Comparison of ENCODE assay signal across 8 mouse cellular contexts in genomic region chr17:35379729-35380451, GRCm38 (mm10). TPM values are rescaled to one million over a fixed set of nuclear protein-coding genes. Genes with fewer than 3 reads are reported as not detected.
DNase-seq lines count a peak whose midpoint lies in the region; ATAC-seq and TF ChIP-seq lines count a peak whose summit lies in the region.

No protein-coding gene starts in this region.

- peak overlapping the region; percentile 59 for H3K9ac ChIP-seq in lung, embryonic 14.5 days
- peak overlapping the region; percentile 47 for H3K9ac ChIP-seq in neural tube, embryonic 14.5 days (replicated peaks; ENCODE audit: low read depth, low read length)

- ATAC-seq in cerebellum, adult (ENCODE audit: insufficient number of reproducible peaks, low FRiP score, low TSS enrichment): no peak
- ATAC-seq in granulocyte monocyte progenitor cell, adult 5-6 weeks (replicated peaks; ENCODE audit: poor library complexity, severe bottlenecking): peak; percentile 33
- peak; percentile 66 for ATAC-seq in lung, embryonic 14.5 days (ENCODE audit: insufficient read depth)
- ATAC-seq in neural tube, embryonic 14.5 days (ENCODE audit: low read depth): peak; percentile 60

- H3K27ac ChIP-seq in lung, embryonic 14.5 days (ENCODE audit: low read depth): no peak overlapping the region
- H3K27ac ChIP-seq in neural tube, embryonic 14.5 days (ENCODE audit: low read depth, low read length): no peak overlapping the region

- H3K4me1 ChIP-seq in lung, embryonic 14.5 days (ENCODE audit: insufficient read depth): no peaks in the 10 kb centered on the region
- 0 out of 2 replicates have a peak, but pooled peaks cover 3% of the 10 kb centered on the region for H3K4me1 ChIP-seq in neural tube, embryonic 14.5 days (ENCODE audit: control insufficient read depth, insufficient read depth, low read length)

- peak overlapping the region; percentile 92 for H3K4me2 ChIP-seq in lung, embryonic 14.5 days
- peak overlapping the region; percentile 77 for H3K4me2 ChIP-seq in neural tube, embryonic 14.5 days (ENCODE audit: low read depth, low read length)

- DNase-seq in cerebellum, postnatal 10 days: peak; percentile 30 to 39
- DNase-seq in c-Kit-negative CD71-positive TER-119-positive erythroid progenitor cells, embryonic 14.5 days (ENCODE audit: low read depth, low spot score): peak; percentile 9
- peak; percentile 39 for DNase-seq in kidney, adult 11 months
- DNase-seq in lung, embryonic 14.5 days: peak; percentile 32
- DNase-seq in thymus, postnatal 4 days: peak; percentile 69

- H3K27me3 ChIP-seq in lung, embryonic 14.5 days (ENCODE audit: insufficient read depth, low read length): peaks cover 9% of the 10 kb centered on the region
- no peaks in the 10 kb centered on the region for H3K27me3 ChIP-seq in neural tube, embryonic 14.5 days (ENCODE audit: control insufficient read depth, insufficient read depth, low read length)

- H3K36me3 ChIP-seq in lung, embryonic 14.5 days (ENCODE audit: insufficient read depth): no peaks in the 10 kb centered on the region
- no peaks in the 10 kb centered on the region for H3K36me3 ChIP-seq in neural tube, embryonic 14.5 days (ENCODE audit: control insufficient read depth, insufficient read depth, low read length)

- 1% methylated on average over 62 of the region's 70 CpGs for WGBS in lung, embryonic 14.5 days
- WGBS in neural tube, embryonic 14.5 days: under 1% methylated on average over 70 of the region's 70 CpGs

- H3K9me3 ChIP-seq in lung, embryonic 14.5 days (ENCODE audit: low read depth, low read length): no peaks in the 10 kb centered on the region
- H3K9me3 ChIP-seq in neural tube, embryonic 14.5 days (ENCODE audit: control insufficient read depth, low read length): no peaks in the 10 kb centered on the region

- H3K4me3 ChIP-seq in lung, embryonic 14.5 days (ENCODE audit: low read depth, low read length): peak overlapping the region; percentile 61
- peak overlapping the region; percentile 46 for H3K4me3 ChIP-seq in neural tube, embryonic 14.5 days (ENCODE audit: low read depth, low read length)

- no peak for TF ChIP-seq CTCF in lung, embryonic 14.5 days (IDR thresholded peaks at IDR 0.05; ENCODE audit: low read depth)

RNA-seq across cellular contexts. Expression of gene H2-Q4, which starts 0.5 kb away (rescaled TPM):
- 8.3 and 15.5 TPM in 2 replicates for total RNA-seq in granulocyte monocyte progenitor cell, adult 5-6 weeks (2014; fragmentation: Nextera tagmentation)
- 19.5 and 23.4 TPM in 2 replicates for total RNA-seq in granulocyte monocyte progenitor cell, adult 5-6 weeks (2017)
- 5.0 and 6.0 TPM in 2 replicates for polyA plus RNA-seq in lung, embryonic 14.5 days (2014; fragmentation: Nextera tagmentation; extraction: Ambion mirVana)
- 0.55 and 0.90 TPM in 2 replicates for polyA plus RNA-seq in neural tube, embryonic 14.5 days (2014; fragmentation: Nextera tagmentation; extraction: Ambion mirVana)

RNA-seq across cellular contexts. Expression of gene H2-Q2, which starts 37.8 kb away (rescaled TPM):
- 0.45 TPM in 1 of 2 replicates, not detected in the other for total RNA-seq in granulocyte monocyte progenitor cell, adult 5-6 weeks (2014; fragmentation: Nextera tagmentation)
- not detected in 2 replicates for total RNA-seq in granulocyte monocyte progenitor cell, adult 5-6 weeks (2017)
- 9.5 and 10.8 TPM in 2 replicates for polyA plus RNA-seq in lung, embryonic 14.5 days (2014; fragmentation: Nextera tagmentation; extraction: Ambion mirVana)
- 1.4 and 2.9 TPM in 2 replicates for polyA plus RNA-seq in neural tube, embryonic 14.5 days (2014; fragmentation: Nextera tagmentation; extraction: Ambion mirVana)

RNA-seq across cellular contexts. Expression of gene H2-Q6, which starts 44.8 kb away (rescaled TPM):
- total RNA-seq in granulocyte monocyte progenitor cell, adult 5-6 weeks (2014; fragmentation: Nextera tagmentation): 23.1 and 29.0 TPM in 2 replicates
- 30.8 and 35.5 TPM in 2 replicates for total RNA-seq in granulocyte monocyte progenitor cell, adult 5-6 weeks (2017)
- polyA plus RNA-seq in lung, embryonic 14.5 days (2014; fragmentation: Nextera tagmentation; extraction: Ambion mirVana): 0.54 and 0.61 TPM in 2 replicates
- 0.54 and 1.4 TPM in 2 replicates for polyA plus RNA-seq in neural tube, embryonic 14.5 days (2014; fragmentation: Nextera tagmentation; extraction: Ambion mirVana)

RNA-seq across cellular contexts. Expression of gene H2-Q7, which starts 59.1 kb away (rescaled TPM):
- 27.4 and 32.8 TPM in 2 replicates for total RNA-seq in granulocyte monocyte progenitor cell, adult 5-6 weeks (2014; fragmentation: Nextera tagmentation)
- 21.9 and 31.9 TPM in 2 replicates for total RNA-seq in granulocyte monocyte progenitor cell, adult 5-6 weeks (2017)
- 6.9 and 7.3 TPM in 2 replicates for polyA plus RNA-seq in lung, embryonic 14.5 days (2014; fragmentation: Nextera tagmentation; extraction: Ambion mirVana)
- 4.3 and 5.5 TPM in 2 replicates for polyA plus RNA-seq in neural tube, embryonic 14.5 days (2014; fragmentation: Nextera tagmentation; extraction: Ambion mirVana)

RNA-seq across cellular contexts. Expression of gene H2-Q1, which starts 59.7 kb away (rescaled TPM):
- not detected in 2 replicates for total RNA-seq in granulocyte monocyte progenitor cell, adult 5-6 weeks (2014; fragmentation: Nextera tagmentation)
- not detected in 2 replicates for total RNA-seq in granulocyte monocyte progenitor cell, adult 5-6 weeks (2017)
- 1.0 and 1.1 TPM in 2 replicates for polyA plus RNA-seq in lung, embryonic 14.5 days (2014; fragmentation: Nextera tagmentation; extraction: Ambion mirVana)
- polyA plus RNA-seq in neural tube, embryonic 14.5 days (2014; fragmentation: Nextera tagmentation; extraction: Ambion mirVana): 0.48 TPM in 1 of 2 replicates, not detected in the other

Comparison
In these comparisons a context has a peak if more than half of its experiments do, and no peak if none do; other contexts are left out.
1. DNase-seq: peak in every context shown above with its lines; median percentile 69 in thymus, postnatal 4 days; 39 in kidney, adult 11 months; 34 in cerebellum, postnatal 10 days; 32 in lung, embryonic 14.5 days; 9 in c-Kit-negative CD71-positive TER-119-positive erythroid progenitor cells, embryonic 14.5 days.